Mouse (Mus musculus) testis, adult 2 months (tissue): Measurements from ENCODE around the gene Gm13289.
"Not testable (repeated sequence)": the region's sequence is repeated elsewhere in the genome, so short reads cannot be mapped to it uniquely, and the experiment has no call there.

Experiments
- CTCF ChIP-seq: fragments of 200-500 bp; IDR thresholded peaks from 2 replicates; pipeline ENCODE4 v1.5.1; 2012; ENCODE audit warnings: low read depth, mild to moderate bottlenecking, inconsistent platforms, low read length, moderate library complexity; ENCODE audit not compliant: control insufficient read depth, insufficient read depth, insufficient replicate concordance
- POLR2A ChIP-seq: fragments of 200-500 bp; IDR thresholded peaks from 2 replicates; pipeline ENCODE4 v1.6.1; 2012; ENCODE audit warnings: low read depth, mild to moderate bottlenecking, inconsistent platforms, low read length, moderate library complexity; ENCODE audit not compliant: control insufficient read depth

- not testable (repeated sequence) for TF ChIP-seq CTCF, POLR2A
These were observed 3.2 kb upstream of the Gm13289 start, which contains the start of gene Gm13290 for GRCm38 (mm10) chr4:88773534-88773933.
